Comparison of ENCODE assay signal across 8 mouse cellular contexts in genomic region chr1:152555944-152556573, GRCm38 (mm10).
DNase-seq lines count a peak whose midpoint lies in the region; ATAC-seq and TF ChIP-seq lines count a peak whose summit lies in the region.

No protein-coding gene starts in this region.

- H3K9ac ChIP-seq in heart, embryonic 11.5 days (ENCODE audit: low read depth, low read length), result peak overlapping the region; percentile 34
- peak overlapping the region; percentile 18; the same call in 1 of the 2 replicates for H3K9ac ChIP-seq in kidney, embryonic 16.5 days (replicated peaks; ENCODE audit: low read length)
- H3K9ac ChIP-seq in liver, embryonic 12.5 days, result no peak overlapping the region
- H3K9ac ChIP-seq in neural tube, embryonic 12.5 days, result no peak overlapping the region

- H3K4me1 ChIP-seq in embryonic fibroblast, embryonic 13.5 days (ENCODE audit: control insufficient read depth, insufficient read depth, low read length), result peaks cover 34% of the 10 kb centered on the region
- H3K4me1 ChIP-seq in heart, embryonic 11.5 days (ENCODE audit: control insufficient read depth, insufficient read depth, low read length), result peaks cover 38% of the 10 kb centered on the region
- H3K4me1 ChIP-seq in kidney, embryonic 16.5 days (ENCODE audit: insufficient read depth, low read length), result peaks cover 77% of the 10 kb centered on the region
- H3K4me1 ChIP-seq in liver, embryonic 12.5 days, result 0 out of 2 replicates have a peak, but pooled peaks cover 5% of the 10 kb centered on the region
- peaks cover 14% of the 10 kb centered on the region for H3K4me1 ChIP-seq in neural tube, embryonic 12.5 days

- WGBS in heart, embryonic 11.5 days (ENCODE audit: insufficient replicate concordance), result 11% methylated on average over 7 of the region's 7 CpGs
- WGBS in kidney, embryonic 16.5 days, result 8% methylated on average over 7 of the region's 7 CpGs
- 40% methylated on average over 7 of the region's 7 CpGs for WGBS in liver, embryonic 12.5 days (ENCODE audit: insufficient replicate concordance)
- 23% methylated on average over 7 of the region's 7 CpGs for WGBS in neural tube, embryonic 12.5 days

- peak; percentile 86 for DNase-seq in adrenal gland, postnatal 10 days
- DNase-seq in yolk sac, embryonic 10.5 days (ENCODE audit: low spot score), result peak; percentile 67

- H3K36me3 ChIP-seq in heart, embryonic 11.5 days (ENCODE audit: control insufficient read depth, insufficient read depth, low read length), result peaks cover 22% of the 10 kb centered on the region
- H3K36me3 ChIP-seq in kidney, embryonic 16.5 days (ENCODE audit: insufficient read depth, low read length), result peaks cover 10% of the 10 kb centered on the region; the same call in 1 of the 2 replicates
- H3K36me3 ChIP-seq in liver, embryonic 12.5 days, result peaks cover 32% of the 10 kb centered on the region
- peaks cover 11% of the 10 kb centered on the region for H3K36me3 ChIP-seq in neural tube, embryonic 12.5 days

- peak overlapping the region; percentile 86 for H3K27ac ChIP-seq in embryonic fibroblast, embryonic 13.5 days (ENCODE audit: insufficient read depth, low read length)
- peak overlapping the region; percentile 98 for H3K27ac ChIP-seq in heart, embryonic 11.5 days (ENCODE audit: low read depth, low read length)
- peak overlapping the region; percentile 82 for H3K27ac ChIP-seq in kidney, embryonic 16.5 days (ENCODE audit: low read length)
- H3K27ac ChIP-seq in liver, embryonic 12.5 days, result no peak overlapping the region
- no peak overlapping the region for H3K27ac ChIP-seq in neural tube, embryonic 12.5 days

- no peak for TF ChIP-seq CTCF in embryonic fibroblast, embryonic 13.5 days (IDR thresholded peaks at IDR 0.05; ENCODE audit: borderline replicate concordance, insufficient read depth, low read length)

- H3K9me3 ChIP-seq in heart, embryonic 11.5 days (replicated peaks; ENCODE audit: control insufficient read depth, low read length), result no peaks in the 10 kb centered on the region
- H3K9me3 ChIP-seq in kidney, embryonic 16.5 days (ENCODE audit: low read length), result no peaks in the 10 kb centered on the region
- H3K9me3 ChIP-seq in liver, embryonic 12.5 days (replicated peaks), result no peaks in the 10 kb centered on the region
- no peaks in the 10 kb centered on the region for H3K9me3 ChIP-seq in neural tube, embryonic 12.5 days

- peak; percentile 79 for ATAC-seq in heart, embryonic 11.5 days (replicated peaks; ENCODE audit: insufficient number of reproducible peaks, low FRiP score, low TSS enrichment)
- peak; percentile 85 for ATAC-seq in kidney, embryonic 16.5 days (ENCODE audit: low FRiP score, low TSS enrichment)
- ATAC-seq in liver, embryonic 12.5 days, result 0 out of 2 replicates have a peak, but pooled peaks have one; percentile 32
- peak; percentile 82 for ATAC-seq in neural tube, embryonic 12.5 days (ENCODE audit: low FRiP score, low read depth)
- ATAC-seq in megakaryocyte, adult 5-6 weeks (ENCODE audit: poor library complexity, severe bottlenecking), result no peak

- H3K4me3 ChIP-seq in embryonic fibroblast, embryonic 13.5 days (ENCODE audit: insufficient read depth, low read length), result no peak overlapping the region
- H3K4me3 ChIP-seq in heart, embryonic 11.5 days (ENCODE audit: low read depth, low read length), result no peak overlapping the region
- no peak overlapping the region for H3K4me3 ChIP-seq in kidney, embryonic 16.5 days (ENCODE audit: low read length)
- no peak overlapping the region for H3K4me3 ChIP-seq in liver, embryonic 12.5 days
- no peak overlapping the region for H3K4me3 ChIP-seq in neural tube, embryonic 12.5 days

- no peak for TF ChIP-seq POLR2A in embryonic fibroblast, embryonic 13.5 days (IDR thresholded peaks at IDR 0.05; ENCODE audit: low read depth, low read length)

- H3K27me3 ChIP-seq in heart, embryonic 11.5 days (ENCODE audit: control insufficient read depth, insufficient read depth, low read length), result no peaks in the 10 kb centered on the region
- no peaks in the 10 kb centered on the region for H3K27me3 ChIP-seq in kidney, embryonic 16.5 days (ENCODE audit: insufficient read depth, low read length)
- no peaks in the 10 kb centered on the region for H3K27me3 ChIP-seq in liver, embryonic 12.5 days (replicated peaks)
- H3K27me3 ChIP-seq in neural tube, embryonic 12.5 days (replicated peaks), result no peaks in the 10 kb centered on the region

- H3K4me2 ChIP-seq in heart, embryonic 11.5 days, result peak overlapping the region; percentile 38
- H3K4me2 ChIP-seq in kidney, embryonic 16.5 days (replicated peaks; ENCODE audit: low read depth, low read length), result no peak overlapping the region
- H3K4me2 ChIP-seq in liver, embryonic 12.5 days, result no peak overlapping the region
- H3K4me2 ChIP-seq in neural tube, embryonic 12.5 days (replicated peaks), result no peak overlapping the region

Comparison
In these comparisons a context has a peak if more than half of its experiments do, and no peak if none do; other contexts are left out.
1. H3K27ac ChIP-seq: peak in embryonic fibroblast, embryonic 13.5 days (single experiment), heart, embryonic 11.5 days (single experiment) and kidney, embryonic 16.5 days (single experiment); none in liver, embryonic 12.5 days (single experiment) and neural tube, embryonic 12.5 days (single experiment).
2. H3K9ac ChIP-seq: peak in heart, embryonic 11.5 days (single experiment) and kidney, embryonic 16.5 days (single experiment); none in liver, embryonic 12.5 days (single experiment) and neural tube, embryonic 12.5 days (single experiment).